Mouse (Mus musculus) MEL-GATA-1-ER (cell line): ENCODE measurements around the gene Frmd5.
A peak's percentile ranks its signal among the peaks of the same experiment; 100 is the strongest.
"Not testable (repeated sequence)": the region's sequence is repeated elsewhere in the genome, so short reads cannot be mapped to it uniquely, and the experiment has no call there.

ENCODE experiments used
- DNase-seq: peaks from one replicate; pipeline ENCODE4 v3.0.0-alpha.2; 2012; ENCODE audit warnings: low read depth; ENCODE audit errors: extremely low read depth

The Frmd5 gene

DNA sequence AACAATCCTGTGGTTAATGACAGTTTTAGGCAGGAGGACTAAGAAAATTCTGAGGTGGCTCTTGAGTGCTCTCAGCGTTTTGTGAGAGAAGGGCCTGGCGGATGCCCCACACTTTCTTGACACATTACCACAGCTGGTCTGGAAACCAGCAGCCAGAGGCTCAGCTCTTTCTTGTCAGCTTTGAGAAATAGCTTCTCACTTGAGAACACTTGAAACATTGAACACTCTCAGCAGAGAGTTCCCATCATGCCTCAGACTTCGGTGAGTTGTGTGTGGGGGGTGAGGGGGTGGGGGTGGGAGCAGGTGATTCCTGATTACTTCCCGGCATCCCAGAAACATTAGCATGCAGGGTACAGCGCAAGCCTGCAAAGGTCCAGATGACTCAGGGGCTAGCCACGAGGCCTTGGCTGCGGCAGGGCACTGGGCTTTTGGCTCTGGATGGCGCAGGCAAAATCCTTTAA, 231.1 kb downstream of the Frmd5 start:
- DNase-seq: no peak

DNA sequence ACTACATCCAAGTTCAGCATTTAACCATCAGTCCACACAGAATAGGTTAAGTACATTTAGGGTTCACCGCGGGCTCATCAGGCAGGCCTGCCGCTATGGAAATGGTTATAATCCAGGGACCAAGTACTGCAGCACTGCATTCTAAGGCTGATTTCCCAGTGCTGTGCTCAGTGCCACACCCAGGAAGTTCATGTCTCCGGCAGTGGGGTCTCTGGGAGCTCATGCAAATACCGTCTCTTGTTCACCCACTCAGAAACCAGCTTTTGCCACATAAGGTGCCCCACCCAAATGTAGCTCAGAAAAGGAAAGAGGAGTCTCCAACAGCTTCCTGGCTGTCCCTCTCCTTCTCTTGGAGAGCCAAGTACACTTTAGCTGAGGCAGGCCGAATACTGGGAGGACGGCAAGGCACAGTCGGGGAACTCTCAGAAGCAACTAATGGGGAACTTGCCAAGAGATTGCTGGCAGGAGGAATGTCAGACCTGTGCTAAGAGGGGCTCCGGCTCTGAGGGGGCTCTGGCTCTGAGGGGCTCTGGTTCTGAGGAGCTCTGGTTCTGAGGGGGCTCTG, 232.7 kb downstream of the Frmd5 start:
- DNase-seq: no peak

DNA sequence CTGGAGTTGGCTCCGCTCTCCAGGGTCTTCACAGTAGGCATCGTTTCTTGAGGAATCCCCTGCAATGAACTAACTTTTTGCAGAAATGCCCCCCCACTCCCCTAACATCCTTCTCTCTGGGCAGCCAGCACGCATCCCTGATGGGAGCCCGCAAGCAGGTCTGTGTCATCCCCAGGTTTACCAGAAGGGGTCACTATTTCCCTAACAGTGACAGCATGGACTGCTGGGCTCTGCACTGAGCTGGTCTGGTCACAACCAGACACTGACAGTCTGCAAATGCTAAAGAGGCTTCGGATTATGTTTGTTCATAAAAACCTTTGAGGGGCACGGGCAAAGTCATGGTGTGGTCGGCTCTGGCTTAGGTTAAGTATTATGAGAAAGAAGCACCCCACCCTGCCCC, 235.1 kb downstream of the Frmd5 start:
- DNase-seq: peak; percentile 50

- DNase-seq: no peak
Observed at GRCm38 (mm10) chr2:121570999-121571655, 235.8 kb downstream of the Frmd5 start.

- DNase-seq: no peak
Observed at GRCm38 (mm10) chr2:121570049-121570448, 236.8 kb downstream of the Frmd5 start.

GRCm38 (mm10) chr2:121565911-121566310, 241.0 kb downstream of the Frmd5 start:
- no peak for DNase-seq

- DNase-seq: peak; percentile 36
Observed at GRCm38 (mm10) chr2:121563117-121563516, 243.8 kb downstream of the Frmd5 start.

DNA sequence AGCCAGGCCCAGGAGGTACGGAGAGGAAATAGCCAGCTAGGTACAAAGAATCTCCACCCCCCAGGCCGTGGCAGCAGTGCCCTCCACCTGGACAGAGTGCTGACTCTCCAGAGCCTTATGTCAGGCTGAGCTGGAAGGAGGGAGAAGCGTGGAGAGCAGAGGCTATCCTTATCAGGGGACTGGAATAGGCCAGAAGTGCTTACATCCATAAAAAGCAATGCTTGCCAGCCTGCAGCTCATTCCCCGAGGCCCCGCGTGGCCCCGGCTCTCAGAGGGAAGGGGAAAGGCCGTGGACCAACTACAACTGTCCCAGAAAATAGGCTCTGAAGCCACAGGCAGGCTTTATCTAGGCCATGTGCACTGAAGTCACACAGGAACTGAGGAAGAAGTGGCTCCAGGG, 255.6 kb downstream of the Frmd5 start:
- no peak for DNase-seq

DNA sequence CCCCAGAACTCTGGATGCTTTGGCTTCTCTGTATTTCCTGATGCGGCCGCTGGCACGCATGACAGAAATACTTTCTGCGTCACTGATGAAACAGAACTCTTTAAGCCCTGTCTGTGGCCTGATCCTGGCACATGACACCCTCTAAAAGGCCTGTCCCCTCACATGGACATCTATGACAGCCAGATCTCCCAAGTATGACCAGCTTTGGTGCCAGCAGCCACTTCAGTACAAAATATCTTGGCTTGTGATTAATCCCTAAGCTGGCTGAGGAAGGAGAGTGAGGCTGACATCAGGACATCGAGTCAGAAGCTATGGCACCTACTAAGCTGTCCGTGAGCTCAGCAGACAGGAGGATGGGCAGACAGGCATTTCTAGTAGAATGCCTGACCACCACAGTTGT, 257.3 kb downstream of the Frmd5 start:
- DNase-seq: no peak

- DNase-seq: no peak
Observed at GRCm38 (mm10) chr2:121544829-121545228, 262.1 kb downstream of the Frmd5 start.

GRCm38 (mm10) chr2:121525056-121525455, 281.8 kb downstream of the Frmd5 start:
- no peak for DNase-seq

GRCm38 (mm10) chr2:121522830-121523229, 284.1 kb downstream of the Frmd5 start:
- peak; percentile 39 for DNase-seq

- DNase-seq: peak; percentile 56
Observed at GRCm38 (mm10) chr2:121522006-121522405, 284.9 kb downstream of the Frmd5 start.

DNA sequence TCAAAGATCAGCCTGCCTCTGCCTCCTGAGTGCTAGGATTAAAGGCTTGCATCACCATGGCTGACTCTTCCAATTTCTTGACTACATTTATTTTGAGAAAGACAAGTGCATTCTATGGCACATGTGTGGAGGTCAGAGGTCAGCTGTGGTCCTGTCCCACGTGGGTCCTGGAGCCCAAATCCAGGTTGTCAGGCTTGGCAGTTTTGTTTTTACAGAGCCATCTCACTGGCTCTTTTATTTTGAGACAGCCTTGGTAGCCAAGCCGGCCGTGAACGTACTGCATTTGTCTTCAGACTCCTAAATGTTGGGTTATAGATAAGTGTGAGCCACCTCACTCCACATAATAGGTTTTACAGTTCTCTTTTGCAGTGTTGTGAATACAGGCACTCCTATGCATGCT, 288.2 kb downstream of the Frmd5 start:
- not testable (repeated sequence) for DNase-seq

DNA sequence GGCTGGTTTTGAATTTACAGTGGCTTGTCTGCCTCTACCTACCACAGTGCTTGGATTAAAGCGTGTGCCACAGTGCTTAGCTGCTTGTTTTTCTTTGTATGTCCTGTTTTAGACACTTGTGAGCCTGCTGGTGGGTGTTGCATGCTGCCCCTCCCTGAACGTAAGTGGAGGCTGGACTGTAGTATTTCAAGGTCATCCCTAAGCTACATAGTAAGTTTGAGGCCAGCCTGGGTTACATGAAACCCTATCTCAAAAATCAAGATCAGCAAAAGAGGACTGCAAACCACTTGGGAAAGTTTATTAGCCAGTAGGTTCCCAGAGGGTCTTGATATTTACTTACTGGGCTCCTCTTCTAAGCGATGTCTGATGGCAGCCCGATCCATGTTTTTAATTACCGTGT, 288.8 kb downstream of the Frmd5 start:
- DNase-seq: no peak

DNA sequence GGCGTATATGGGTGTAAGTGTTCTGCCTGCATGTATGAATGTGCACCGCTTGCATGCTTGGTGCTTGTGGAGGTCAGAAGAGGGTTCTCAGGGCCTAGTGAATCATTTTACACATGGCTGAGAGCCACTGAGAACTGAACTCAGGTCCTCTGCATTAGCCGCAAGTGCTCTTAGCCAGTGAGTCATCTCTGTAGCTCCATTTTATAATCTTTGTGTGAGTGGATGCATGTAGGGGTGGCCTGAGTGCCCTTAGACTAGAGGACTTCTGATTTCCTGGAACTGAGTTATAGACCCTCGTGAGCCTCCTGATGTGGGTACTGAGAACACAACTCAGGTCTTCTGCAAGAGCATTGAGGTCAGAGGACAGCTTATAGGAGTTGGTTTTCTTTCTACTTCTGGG, 292.7 kb downstream of the Frmd5 start:
- no peak for DNase-seq

DNA sequence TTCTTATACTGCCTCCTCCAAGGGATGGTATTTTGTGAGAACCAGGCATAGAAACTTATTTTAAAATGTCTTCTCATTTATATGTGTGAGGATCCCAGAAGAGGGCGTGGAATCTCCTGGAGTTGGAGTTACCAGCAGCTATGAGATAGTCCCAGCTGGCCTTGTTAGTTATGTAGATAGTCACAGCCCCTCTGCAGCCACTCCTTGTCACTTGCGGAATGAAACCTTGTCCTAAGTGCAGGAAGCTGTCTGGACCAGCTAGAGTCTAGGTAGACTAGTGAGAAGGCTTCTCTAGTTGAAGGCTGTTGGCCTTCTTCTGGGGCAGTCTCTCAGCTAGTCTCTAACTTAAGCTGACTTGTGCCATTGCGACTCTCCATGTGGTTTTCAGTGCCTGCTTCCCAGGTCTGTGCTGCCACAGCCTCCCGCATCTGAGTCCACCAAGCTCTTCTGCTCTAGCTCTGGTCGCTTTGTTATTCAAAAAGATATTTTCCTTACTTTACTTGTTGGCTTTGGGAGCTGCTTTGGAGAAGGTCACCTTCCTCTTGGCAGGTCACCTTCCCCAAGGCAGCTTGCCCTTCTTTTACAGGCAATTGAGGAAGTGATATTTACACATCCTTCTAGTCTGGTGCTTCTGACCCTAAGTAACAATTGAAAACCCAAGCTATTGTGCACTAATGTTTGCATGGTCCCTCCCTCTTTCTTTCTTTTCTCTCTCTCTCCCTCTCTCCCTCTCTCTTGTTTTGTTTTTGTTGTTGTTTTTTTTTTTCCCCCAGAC, 293.7 kb downstream of the Frmd5 start:
- DNase-seq: not testable (repeated sequence)

DNA sequence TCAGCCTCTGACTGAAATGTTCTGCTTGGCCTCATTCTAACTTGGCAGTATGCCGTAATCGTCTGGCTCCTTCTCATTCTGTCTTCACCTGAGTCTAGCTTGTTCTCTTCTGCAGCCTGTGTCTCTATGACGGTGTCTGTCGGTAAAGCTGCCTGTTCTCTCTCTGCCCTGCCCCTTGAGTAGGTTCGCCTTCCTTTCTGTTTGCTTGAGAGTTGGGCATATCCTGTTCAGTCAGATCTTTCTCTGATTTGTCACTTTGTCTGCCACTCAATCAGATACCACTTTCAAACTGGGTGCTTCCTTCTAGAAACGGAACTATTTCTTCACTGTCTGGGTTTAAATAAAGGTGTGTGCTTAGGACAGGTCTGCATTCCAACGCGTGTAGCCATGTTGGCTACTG, 295.5 kb downstream of the Frmd5 start:
- no peak for DNase-seq

DNA sequence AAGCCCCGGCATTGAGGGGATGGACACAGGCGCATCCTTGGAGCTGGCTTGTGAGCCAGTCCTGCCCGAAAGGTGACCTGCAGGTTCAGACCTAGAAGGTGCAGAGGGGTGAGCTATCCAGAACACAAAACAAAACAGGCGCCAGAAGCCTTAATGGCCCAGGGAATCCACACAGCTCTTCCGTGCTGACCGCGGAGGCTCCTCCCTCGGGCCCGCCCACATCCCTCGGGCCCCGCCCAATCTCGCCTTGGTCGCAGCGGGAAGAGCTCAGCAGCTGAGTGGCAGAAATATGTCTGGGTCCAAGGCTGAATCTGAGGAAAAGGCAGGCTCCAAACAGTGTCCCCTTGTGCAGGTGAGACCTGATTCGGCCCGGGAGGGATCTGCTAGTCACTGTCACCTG, 297.3 kb downstream of the Frmd5 start:
- no peak for DNase-seq

- DNase-seq: no peak
Observed at GRCm38 (mm10) chr2:121507951-121508330, 298.9 kb downstream of the Frmd5 start.

DNA sequence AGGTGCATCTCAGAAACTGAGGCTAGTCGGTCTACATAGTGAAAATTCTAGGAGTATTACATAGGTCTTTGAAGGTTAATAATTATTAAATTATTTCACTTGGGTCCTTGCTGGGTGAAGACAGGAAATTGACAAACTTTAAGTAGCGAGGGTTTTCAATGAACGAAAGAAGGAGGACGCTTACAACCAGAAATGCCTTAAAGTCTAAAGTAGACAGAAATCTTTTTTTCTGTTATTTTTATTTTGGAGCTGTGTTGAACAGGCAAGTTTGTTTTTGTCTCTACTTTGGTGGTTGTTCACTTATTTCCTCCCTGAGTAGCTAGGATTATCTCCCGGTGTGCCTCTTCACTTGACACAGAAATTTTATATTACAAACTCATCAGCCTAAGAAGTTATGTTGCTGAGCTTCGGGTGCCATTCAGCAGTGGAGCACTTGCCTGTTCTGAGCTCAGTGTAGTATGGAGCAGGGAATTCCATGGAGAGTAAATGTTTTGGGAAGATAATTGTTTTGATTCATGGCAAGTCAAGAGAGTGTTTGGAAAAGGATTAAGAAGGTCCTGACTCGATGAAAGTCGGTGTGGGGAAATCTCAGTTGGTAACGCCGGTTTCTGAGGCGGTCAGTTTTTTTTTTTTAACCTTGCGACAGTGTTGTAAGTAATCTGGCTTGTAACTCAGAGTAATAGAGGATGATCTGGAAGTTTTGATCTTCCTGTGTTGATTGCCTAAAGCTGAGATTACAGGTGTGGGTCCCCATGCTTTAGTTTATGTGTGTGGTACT, 299.5 kb downstream of the Frmd5 start:
- peak; percentile 22 for DNase-seq
